Mouse (Mus musculus) liver, embryonic 13.5 days (tissue): ENCODE data around the gene Plekha6. TPM values are rescaled to one million over a fixed set of nuclear protein-coding genes. Genes with fewer than 3 reads are reported as not detected.

Experiments
- ATAC-seq: fragments of 200-750 bp; cut with Nextera tagmentation; 2 replicates; pipeline ENCODE4 v1.8.0; 2017; ENCODE audit warnings: low read depth, mild to moderate bottlenecking, moderate number of reproducible peaks, moderate library complexity
- DNase-seq: peaks from one replicate; pipeline ENCODE4 v3.0.0; 2022
- H3K27ac ChIP-seq: fragments of 300-500 bp; sonication (generic); 2 replicates; pipeline ENCODE4 v1.5.1; 2015; ENCODE audit warnings: moderate library complexity, mild to moderate bottlenecking, inconsistent platforms
- H3K27me3 ChIP-seq: fragments of 300-500 bp; sonication (generic); 2 replicates; pipeline ENCODE4 v1.6.1; 2015; ENCODE audit warnings: mild to moderate bottlenecking, inconsistent platforms
- H3K36me3 ChIP-seq: fragments of 300-500 bp; sonication (generic); 2 replicates; pipeline ENCODE4 v1.6.1; 2015; ENCODE audit warnings: mild to moderate bottlenecking, inconsistent platforms
- H3K4me1 ChIP-seq: fragments of 300-500 bp; sonication (generic); replicated peaks from 2 replicates; pipeline ENCODE4 v1.6.1; 2015; ENCODE audit warnings: inconsistent platforms
- H3K4me2 ChIP-seq: fragments of 300-500 bp; sonication (generic); 2 replicates; pipeline ENCODE4 v1.6.1; 2015; ENCODE audit warnings: inconsistent platforms, mild to moderate bottlenecking, moderate library complexity
- H3K4me3 ChIP-seq: fragments of 300-500 bp; sonication (generic); replicated peaks from 2 replicates; pipeline ENCODE4 v1.5.1; 2015; ENCODE audit warnings: mild to moderate bottlenecking, inconsistent platforms
- H3K9ac ChIP-seq: fragments of 300-500 bp; sonication (generic); 2 replicates; pipeline ENCODE4 v1.6.1; 2015; ENCODE audit warnings: mild to moderate bottlenecking, inconsistent platforms
- H3K9me3 ChIP-seq: fragments of 300-500 bp; sonication (generic); replicated peaks from 2 replicates; pipeline ENCODE4 v1.6.1; 2016; ENCODE audit warnings: inconsistent platforms
- WGBS: fragments of 180-500 bp; shearing (Covaris S2); methylation state at CpG from one replicate; pipeline ENCODE4 v1.1.7; 2015; ENCODE audit not compliant: insufficient replicate concordance; 5-methylcytosine and 5-hydroxymethylcytosine counted together
- polyA plus RNA-seq: library from polyadenylated mRNA; unstranded; fragments of >200 nt; fragmentation: Nextera tagmentation; extraction: Ambion mirVana; gene quantifications from 2 replicates; pipeline ENCODE4 v1.2.1, GENCODE M21; 2015

Gene Plekha6
- polyA plus RNA-seq, 1 experiment from 2014 or later = 1.9 TPM

- ATAC-seq = no peak
- 71% methylated on average over 5 of the region's 5 CpGs for WGBS
Measured at GRCm38 (mm10) chr1:133147324-133147723, 16.7 kb upstream of the Plekha6 start.

GRCm38 (mm10) chr1:133148122-133148521 is 15.9 kb upstream of the Plekha6 start:
- no peak overlapping the region for H3K4me3 ChIP-seq
- no peak for ATAC-seq
- WGBS = 85% methylated on average over 8 of the region's 8 CpGs

More at GRCm38 (mm10) chr1:133147324-133147723, 16.7 kb upstream of the Plekha6 start:
- no peak for DNase-seq
- Histone ChIP-seq H3K9ac (no peak overlapping the region), H3K4me3 (no peak overlapping the region), H3K4me2 (no peak overlapping the region), H3K36me3 (peaks cover 10% of the 10 kb centered on the region), H3K27me3 (no peaks in the 10 kb centered on the region), H3K27ac (no peak overlapping the region), H3K4me1 (no peaks in the 10 kb centered on the region), H3K9me3 (no peaks in the 10 kb centered on the region; the same call in none of the 2 replicates)

GRCm38 (mm10) chr1:133150556-133150955 is 13.5 kb upstream of the Plekha6 start:
- no peaks in the 10 kb centered on the region for H3K27me3 ChIP-seq
- ATAC-seq (no peak), DNase-seq (no peak)
- no peaks in the 10 kb centered on the region; the same call in none of the 2 replicates for H3K9me3 ChIP-seq
- H3K27ac ChIP-seq = no peak overlapping the region
- no peaks in the 10 kb centered on the region for H3K4me1 ChIP-seq
- H3K4me2 ChIP-seq = no peak overlapping the region
- H3K4me3 ChIP-seq = no peak overlapping the region
- 91% methylated on average over 2 of the region's 2 CpGs for WGBS
- H3K36me3 ChIP-seq = no peaks in the 10 kb centered on the region
- H3K9ac ChIP-seq = no peak overlapping the region

More at GRCm38 (mm10) chr1:133148122-133148521, 15.9 kb upstream of the Plekha6 start:
- no peaks in the 10 kb centered on the region for H3K27me3 ChIP-seq
- no peak overlapping the region for H3K9ac ChIP-seq
- H3K9me3 ChIP-seq = no peaks in the 10 kb centered on the region; the same call in none of the 2 replicates
- 0 out of 2 replicates have a peak, but pooled peaks cover 3% of the 10 kb centered on the region for H3K36me3 ChIP-seq
- H3K4me1 ChIP-seq = no peaks in the 10 kb centered on the region
- no peak for DNase-seq
- H3K27ac ChIP-seq = no peak overlapping the region
- H3K4me2 ChIP-seq = no peak overlapping the region

- 73% methylated on average over 3 of the region's 3 CpGs for WGBS
- ATAC-seq = no peak
Measured at GRCm38 (mm10) chr1:133152213-133152612, 11.8 kb upstream of the Plekha6 start.

GRCm38 (mm10) chr1:133155270-133155669 is 8.7 kb upstream of the Plekha6 start:
- no peaks in the 10 kb centered on the region for H3K9me3 ChIP-seq
- H3K27ac ChIP-seq = no peak overlapping the region
- ATAC-seq (no peak), DNase-seq (no peak)
- peaks cover 21% of the 10 kb centered on the region for H3K27me3 ChIP-seq
- H3K4me3 ChIP-seq = no peak overlapping the region
- no peaks in the 10 kb centered on the region for H3K4me1 ChIP-seq
- no peak overlapping the region for H3K9ac ChIP-seq
- no peak overlapping the region for H3K4me2 ChIP-seq
- 68% methylated on average over 6 of the region's 6 CpGs for WGBS
- H3K36me3 ChIP-seq = no peaks in the 10 kb centered on the region

More at GRCm38 (mm10) chr1:133152213-133152612, 11.8 kb upstream of the Plekha6 start:
- no peaks in the 10 kb centered on the region for H3K27me3 ChIP-seq
- H3K36me3 ChIP-seq = no peaks in the 10 kb centered on the region
- H3K9me3 ChIP-seq = no peaks in the 10 kb centered on the region; the same call in none of the 2 replicates
- H3K4me3 ChIP-seq = no peak overlapping the region
- H3K27ac ChIP-seq = no peak overlapping the region
- no peak for DNase-seq
- no peaks in the 10 kb centered on the region for H3K4me1 ChIP-seq
- H3K4me2 ChIP-seq = no peak overlapping the region
- H3K9ac ChIP-seq = no peak overlapping the region

GRCm38 (mm10) chr1:133159128-133159564 is 4.9 kb upstream of the Plekha6 start:
- H3K4me1 ChIP-seq = peaks cover 9% of the 10 kb centered on the region
- H3K4me3 ChIP-seq = no peak overlapping the region
- H3K36me3 ChIP-seq = no peaks in the 10 kb centered on the region
- H3K9ac ChIP-seq = no peak overlapping the region
- H3K4me2 ChIP-seq = peak overlapping the region; percentile 26; the same call in 1 of the 2 replicates
- WGBS = 25% methylated on average over 7 of the region's 7 CpGs
- H3K27ac ChIP-seq = no peak overlapping the region
- no peak for DNase-seq
- peaks cover 59% of the 10 kb centered on the region for H3K27me3 ChIP-seq
- no peak for ATAC-seq
- H3K9me3 ChIP-seq = no peaks in the 10 kb centered on the region

GRCm38 (mm10) chr1:133161559-133161958 is 2.5 kb upstream of the Plekha6 start:
- ATAC-seq = no peak
- Histone ChIP-seq H3K27ac (no peak overlapping the region), H3K9me3 (no peaks in the 10 kb centered on the region), H3K4me1 (peaks cover 19% of the 10 kb centered on the region), H3K27me3 (peaks cover 83% of the 10 kb centered on the region), H3K9ac (no peak overlapping the region), H3K36me3 (no peaks in the 10 kb centered on the region), H3K4me2 (no peak overlapping the region), H3K4me3 (no peak overlapping the region)
- DNase-seq = no peak
- 54% methylated on average over 4 of the region's 4 CpGs for WGBS

GRCm38 (mm10) chr1:133162046-133162445 is 2.0 kb upstream of the Plekha6 start:
- no peak for ATAC-seq
- no peak overlapping the region for H3K9ac ChIP-seq
- H3K4me3 ChIP-seq = no peak overlapping the region
- H3K9me3 ChIP-seq = no peaks in the 10 kb centered on the region
- H3K27ac ChIP-seq = no peak overlapping the region
- peaks cover 88% of the 10 kb centered on the region for H3K27me3 ChIP-seq
- DNase-seq = no peak
- no peaks in the 10 kb centered on the region for H3K36me3 ChIP-seq
- H3K4me1 ChIP-seq = peaks cover 19% of the 10 kb centered on the region
- 51% methylated on average over 10 of the region's 10 CpGs for WGBS
- H3K4me2 ChIP-seq = no peak overlapping the region

- DNase-seq (no peak), ATAC-seq (no peak)
- no peak overlapping the region for H3K9ac ChIP-seq
- H3K27ac ChIP-seq = no peak overlapping the region
- no peaks in the 10 kb centered on the region for H3K36me3 ChIP-seq
- 37% methylated on average over 8 of the region's 8 CpGs for WGBS
- no peak overlapping the region for H3K4me3 ChIP-seq
- peaks cover 19% of the 10 kb centered on the region for H3K4me1 ChIP-seq
- no peak overlapping the region for H3K4me2 ChIP-seq
- H3K9me3 ChIP-seq = no peaks in the 10 kb centered on the region
- peaks cover 95% of the 10 kb centered on the region for H3K27me3 ChIP-seq
Measured at GRCm38 (mm10) chr1:133162981-133163380, 1.0 kb upstream of the Plekha6 start.

GRCm38 (mm10) chr1:133164591-133165011 is 591 bp downstream of the Plekha6 start:
- H3K9ac ChIP-seq = no peak overlapping the region
- H3K27me3 ChIP-seq = peaks cover 93% of the 10 kb centered on the region
- no peak overlapping the region for H3K27ac ChIP-seq
- ATAC-seq (no peak), DNase-seq (no peak)
- no peaks in the 10 kb centered on the region for H3K9me3 ChIP-seq
- peak overlapping the region; percentile 53 for H3K4me3 ChIP-seq
- H3K4me1 ChIP-seq = peaks cover 25% of the 10 kb centered on the region
- WGBS = under 1% methylated on average over 10 of the region's 10 CpGs
- H3K4me2 ChIP-seq = peak overlapping the region; percentile 71
- H3K36me3 ChIP-seq = no peaks in the 10 kb centered on the region

- Histone ChIP-seq H3K4me3 (0 out of 2 replicates have a peak overlapping the region, but pooled peaks have one; percentile 53), H3K4me2 (peak overlapping the region; percentile 71; the same call in 1 of the 2 replicates), H3K27ac (no peak overlapping the region), H3K9me3 (no peaks in the 10 kb centered on the region), H3K9ac (no peak overlapping the region), H3K4me1 (peaks cover 25% of the 10 kb centered on the region), H3K36me3 (no peaks in the 10 kb centered on the region), H3K27me3 (peaks cover 96% of the 10 kb centered on the region)
- ATAC-seq (no peak), DNase-seq (no peak)
- 9% methylated on average over 11 of the region's 11 CpGs for WGBS
Measured at GRCm38 (mm10) chr1:133165111-133165510, 1.1 kb downstream of the Plekha6 start.
